Mouse (Mus musculus) MEL (cell line): ENCODE measurements around the gene Gpr146. TPM values are rescaled to one million over a fixed set of nuclear protein-coding genes. Genes with fewer than 3 reads are reported as not detected.
A peak's percentile ranks its signal among the peaks of the same experiment; 100 is the strongest.
"Not testable (repeated sequence)": the region's sequence is repeated elsewhere in the genome, so short reads cannot be mapped to it uniquely, and the experiment has no call there.

ENCODE experiments used
- DNase-seq: peaks from one replicate; pipeline ENCODE4 v3.0.0; 2011; ENCODE audit warnings: low read depth, low spot score
- H3K27ac ChIP-seq: 2 replicates; pipeline ENCODE4 v1.5.1; 2012; ENCODE audit warnings: low read depth, mild to moderate bottlenecking, control low read depth, low read length, moderate library complexity; ENCODE audit not compliant: control insufficient read depth
- H3K27me3 ChIP-seq, 2 experiments: fragments of 150-350 bp in 1 of 2; sonication (generic) in 1 of 2; 2 replicates each; pipeline ENCODE4 v1.6.1; 2012; ENCODE audit warnings: low read length in 2 of 2, mild to moderate bottlenecking in 2 of 2, improper control_type of control experiment in 1 of 2, moderate library complexity in 1 of 2; ENCODE audit not compliant: insufficient read depth in 2 of 2, control insufficient read depth in 1 of 2
- H3K36me3 ChIP-seq, 2 experiments: 2 replicates each; pipeline ENCODE4 v1.6.1; 2012 to 2014; ENCODE audit warnings: low read length in 2 of 2, improper control_type of control experiment in 1 of 2, inconsistent platforms in 1 of 2, mild to moderate bottlenecking in 1 of 2; ENCODE audit not compliant: insufficient read depth in 2 of 2, control insufficient read depth in 1 of 2
- H3K4me1 ChIP-seq, 2 experiments: fragments of 150-350 bp in 1 of 2; sonication (generic) in 1 of 2; 2 replicates each; pipeline ENCODE4 v1.6.1; 2012; ENCODE audit warnings: low read length in 2 of 2, improper control_type of control experiment in 1 of 2, mild to moderate bottlenecking in 1 of 2; ENCODE audit not compliant: insufficient read depth in 2 of 2, control insufficient read depth in 1 of 2
- H3K4me3 ChIP-seq, 2 experiments: fragments of 150-350 bp in 1 of 2; sonication (generic) in 1 of 2; 2 replicates each; pipeline ENCODE4 v1.5.1; 2012; ENCODE audit warnings: low read depth in 2 of 2, low read length in 2 of 2, mild to moderate bottlenecking in 2 of 2, moderate library complexity in 2 of 2, control low read depth in 1 of 2, improper control_type of control experiment in 1 of 2; ENCODE audit not compliant: control insufficient read depth in 1 of 2, insufficient read depth in 1 of 2
- H3K79me2 ChIP-seq: 2 replicates; pipeline ENCODE4 v1.6.1; 2012; ENCODE audit warnings: mild to moderate bottlenecking, low read length, moderate library complexity; ENCODE audit not compliant: control insufficient read depth, poor library complexity, insufficient read depth
- H3K9ac ChIP-seq: 2 replicates; pipeline ENCODE4 v1.6.1; 2012; ENCODE audit warnings: low read depth, mild to moderate bottlenecking, control low read depth, low read length, moderate library complexity; ENCODE audit not compliant: control insufficient read depth, poor library complexity, severe bottlenecking
- H3K9me3 ChIP-seq: fragments of 150-350 bp; sonication (generic); replicated peaks from 2 replicates; pipeline ENCODE4 v1.6.1; 2012; ENCODE audit warnings: mild to moderate bottlenecking, low read length, improper control_type of control experiment, moderate library complexity; ENCODE audit not compliant: insufficient read depth
- BHLHE40 ChIP-seq: IDR thresholded peaks from 2 replicates; pipeline ENCODE4 v1.6.1; 2012; ENCODE audit warnings: low read depth, mild to moderate bottlenecking, inconsistent platforms, low read length, improper control_type of control experiment, borderline replicate concordance
- CHD1 ChIP-seq: IDR thresholded peaks from 2 replicates; pipeline ENCODE4 v1.6.1; 2012; ENCODE audit warnings: low read depth, mild to moderate bottlenecking, inconsistent platforms, low read length, improper control_type of control experiment
- ELF1 ChIP-seq: IDR thresholded peaks from 2 replicates; pipeline ENCODE4 v1.6.1; 2014; ENCODE audit warnings: low read depth, mild to moderate bottlenecking, inconsistent platforms, low read length, improper control_type of control experiment, moderate library complexity
- EP300 ChIP-seq, 2 experiments: IDR thresholded peaks; 2 replicates each; pipeline ENCODE4 v1.6.1; 2011; ENCODE audit warnings: improper control_type of control experiment in 2 of 2, low read length in 2 of 2, low read depth in 1 of 2, mild to moderate bottlenecking in 1 of 2
- ETS1 ChIP-seq: IDR thresholded peaks from 2 replicates; pipeline ENCODE4 v1.6.1; 2012; ENCODE audit warnings: low read depth, mild to moderate bottlenecking, inconsistent platforms, low read length, improper control_type of control experiment, moderate library complexity
- GABPA ChIP-seq: IDR thresholded peaks from 2 replicates; pipeline ENCODE4 v1.6.1; 2012; ENCODE audit warnings: low read depth, mild to moderate bottlenecking, inconsistent platforms, low read length, improper control_type of control experiment, moderate library complexity
- GATA1 ChIP-seq: IDR thresholded peaks from 2 replicates; pipeline ENCODE4 v1.6.1; 2011; ENCODE audit warnings: low read depth, low read length, improper control_type of control experiment
- MAFK ChIP-seq: IDR thresholded peaks from 2 replicates; pipeline ENCODE4 v1.6.1; 2011; ENCODE audit warnings: low read depth, mild to moderate bottlenecking, low read length, improper control_type of control experiment, borderline replicate concordance
- MAX ChIP-seq: IDR thresholded peaks from 2 replicates; pipeline ENCODE4 v1.6.1; 2011; ENCODE audit warnings: low read length, improper control_type of control experiment
- MAZ ChIP-seq: IDR thresholded peaks from 2 replicates; pipeline ENCODE4 v1.6.1; 2012; ENCODE audit warnings: low read depth, mild to moderate bottlenecking, inconsistent platforms, low read length, improper control_type of control experiment
- MXI1 ChIP-seq: IDR thresholded peaks from 2 replicates; pipeline ENCODE4 v1.6.1; 2011; ENCODE audit warnings: mild to moderate bottlenecking, low read depth, low read length, improper control_type of control experiment
- MYB ChIP-seq: IDR thresholded peaks from 2 replicates; pipeline ENCODE4 v1.6.1; 2011; ENCODE audit warnings: mild to moderate bottlenecking, low read depth, low read length, improper control_type of control experiment
- MYC ChIP-seq: IDR thresholded peaks from 2 replicates; pipeline ENCODE4 v1.6.1; 2011; ENCODE audit warnings: low read depth, mild to moderate bottlenecking, low read length, improper control_type of control experiment, moderate library complexity
- NELFE ChIP-seq: IDR thresholded peaks from 2 replicates; pipeline ENCODE4 v1.6.1; 2011; ENCODE audit warnings: low read depth, low read length, improper control_type of control experiment
- NRF1 ChIP-seq: IDR thresholded peaks from 2 replicates; pipeline ENCODE4 v1.6.1; 2014; ENCODE audit warnings: low read depth, mild to moderate bottlenecking, inconsistent platforms, low read length, improper control_type of control experiment, moderate library complexity; ENCODE audit not compliant: poor library complexity, insufficient read depth, severe bottlenecking
- POLR2A ChIP-seq, 2 experiments: IDR thresholded peaks; 2 replicates each; pipeline ENCODE4 v1.6.1; 2011 to 2012; ENCODE audit warnings: low read length in 2 of 2, mild to moderate bottlenecking in 2 of 2, control low read depth in 1 of 2, improper control_type of control experiment in 1 of 2, low read depth in 1 of 2, moderate library complexity in 1 of 2; ENCODE audit not compliant: control insufficient read depth in 1 of 2, insufficient read depth in 1 of 2, poor library complexity in 1 of 2
- POLR2AphosphoS5 ChIP-seq: IDR thresholded peaks from 2 replicates; pipeline ENCODE4 v1.6.1; 2012; ENCODE audit warnings: low read depth, borderline replicate concordance, mild to moderate bottlenecking, inconsistent platforms, low read length, moderate library complexity, mixed read lengths
- RCOR1 ChIP-seq: IDR thresholded peaks from 2 replicates; pipeline ENCODE4 v1.6.1; 2012; ENCODE audit warnings: low read depth, mild to moderate bottlenecking, inconsistent platforms, low read length, improper control_type of control experiment
- SIN3A ChIP-seq: IDR thresholded peaks from 2 replicates; pipeline ENCODE4 v1.6.1; 2012; ENCODE audit warnings: low read length, improper control_type of control experiment, inconsistent platforms
- TAL1 ChIP-seq: IDR thresholded peaks from 2 replicates; pipeline ENCODE4 v1.6.1; 2012; ENCODE audit warnings: mild to moderate bottlenecking, inconsistent platforms, low read length, moderate library complexity, mixed read lengths
- TCF12 ChIP-seq: IDR thresholded peaks from 2 replicates; pipeline ENCODE4 v1.6.1; 2014; ENCODE audit warnings: low read depth, mild to moderate bottlenecking, inconsistent platforms, low read length, improper control_type of control experiment, moderate library complexity
- USF1 ChIP-seq: IDR thresholded peaks from 2 replicates; pipeline ENCODE4 v1.6.1; 2014; ENCODE audit warnings: low read depth, mild to moderate bottlenecking, inconsistent platforms, low read length, improper control_type of control experiment, moderate library complexity
- ZKSCAN1 ChIP-seq: IDR thresholded peaks from 2 replicates; pipeline ENCODE4 v1.6.1; 2012; ENCODE audit warnings: low read depth, mild to moderate bottlenecking, inconsistent platforms, low read length, improper control_type of control experiment, moderate library complexity
- ZMIZ1 ChIP-seq: IDR thresholded peaks from 2 replicates; pipeline ENCODE4 v1.6.1; 2012; ENCODE audit warnings: low read depth, mild to moderate bottlenecking, inconsistent platforms, low read length, improper control_type of control experiment, moderate library complexity
- polyA plus RNA-seq, 2 experiments: library from polyadenylated mRNA; stranded (reverse) in 1 of 2; unstranded in 1 of 2; fragments of >175 nt in 1 of 2; fragments of >200 nt in 1 of 2; gene quantifications; 2 replicates each; pipeline versions ENCODE4 v1.2.1 to v1.2.4; 2012; ENCODE audit warnings: low replicate concordance in 2 of 2, low read depth in 1 of 2; ENCODE audit not compliant: insufficient read length in 2 of 2, insufficient read depth in 1 of 2, missing spikeins in 1 of 2
- total RNA-seq: library from RNA; depleted of rRNA; stranded (reverse); fragments of 300-350 nt; gene quantifications from 2 replicates; pipeline ENCODE4 v1.2.3, GENCODE M21; 2012

The Gpr146 gene
- total and polyA plus RNA-seq, 3 experiments, result 0.92 to 4.5 TPM; not detected in 1

- Histone ChIP-seq H3K9ac (peak overlapping the region; percentile 51), H3K27me3 (no peaks in the 10 kb centered on the region), H3K9me3 (no peaks in the 10 kb centered on the region), H3K4me1 (peaks cover 24 to 38% of the 10 kb centered on the region in 2 experiments)
- TF ChIP-seq NRF1 (no peak), ZKSCAN1 (no peak), RCOR1 (peak; percentile 40; the same call in 1 of the 2 replicates), MAZ (peak; percentile 77), POLR2AphosphoS5 (no peak; the same call in 1 of the 2 replicates), TCF12 (peak; percentile 78), NELFE (peak; percentile 48; the same call in 1 of the 2 replicates), GABPA (no peak), CHD1 (no peak), ETS1 (peak; percentile 94), BHLHE40 (peak; percentile 60; the same call in 1 of the 2 replicates), POLR2A (IDR thresholded peaks at IDR 0.05; ENCODE audit: control insufficient read depth in 1 of 2, insufficient read depth in 1 of 2, low read depth in 1 of 2, low read length in 2 of 2, poor library complexity in 1 of 2) (peak in 1 of 2 experiments; percentile 55; a peak in 1 of 4 replicates), MYB (0 out of 2 replicates have a peak, but pooled peaks have one; percentile 16), USF1 (no peak), ZMIZ1 (0 out of 2 replicates have a peak, but pooled peaks have one; percentile 30), EP300 (IDR thresholded peaks at IDR 0.05; ENCODE audit: low read depth in 1 of 2, low read length in 2 of 2) (peak; percentile 41 to 74; a peak in 3 of 4 replicates), TAL1 (peak; percentile 81), MXI1 (peak; percentile 78), MYC (0 out of 2 replicates have a peak, but pooled peaks have one; percentile 33), ELF1 (0 out of 2 replicates have a peak, but pooled peaks have one; percentile 27), MAFK (no peak), GATA1 (0 out of 2 replicates have a peak, but pooled peaks have one; percentile 22), MAX (peak; percentile 41; the same call in 1 of the 2 replicates), SIN3A (peak; percentile 89)
- TF ChIP-seq, all 39 proteins: peak for 17
- peaks cover 0 to 31% of the 10 kb centered on the region in 2 experiments; a peak in 2 of 4 replicates for H3K36me3 ChIP-seq
- peak overlapping the region; percentile 91 for H3K27ac ChIP-seq
- H3K79me2 ChIP-seq, result peaks cover 5% of the 10 kb centered on the region
- DNase-seq, result peak; percentile 90
- H3K4me3 ChIP-seq, result peak overlapping the region; percentile 4 to 16; a peak in 1 of 4 replicates
Observed at GRCm38 (mm10) chr5:139389676-139390061, 12.2 kb downstream of the Gpr146 start.

DNA sequence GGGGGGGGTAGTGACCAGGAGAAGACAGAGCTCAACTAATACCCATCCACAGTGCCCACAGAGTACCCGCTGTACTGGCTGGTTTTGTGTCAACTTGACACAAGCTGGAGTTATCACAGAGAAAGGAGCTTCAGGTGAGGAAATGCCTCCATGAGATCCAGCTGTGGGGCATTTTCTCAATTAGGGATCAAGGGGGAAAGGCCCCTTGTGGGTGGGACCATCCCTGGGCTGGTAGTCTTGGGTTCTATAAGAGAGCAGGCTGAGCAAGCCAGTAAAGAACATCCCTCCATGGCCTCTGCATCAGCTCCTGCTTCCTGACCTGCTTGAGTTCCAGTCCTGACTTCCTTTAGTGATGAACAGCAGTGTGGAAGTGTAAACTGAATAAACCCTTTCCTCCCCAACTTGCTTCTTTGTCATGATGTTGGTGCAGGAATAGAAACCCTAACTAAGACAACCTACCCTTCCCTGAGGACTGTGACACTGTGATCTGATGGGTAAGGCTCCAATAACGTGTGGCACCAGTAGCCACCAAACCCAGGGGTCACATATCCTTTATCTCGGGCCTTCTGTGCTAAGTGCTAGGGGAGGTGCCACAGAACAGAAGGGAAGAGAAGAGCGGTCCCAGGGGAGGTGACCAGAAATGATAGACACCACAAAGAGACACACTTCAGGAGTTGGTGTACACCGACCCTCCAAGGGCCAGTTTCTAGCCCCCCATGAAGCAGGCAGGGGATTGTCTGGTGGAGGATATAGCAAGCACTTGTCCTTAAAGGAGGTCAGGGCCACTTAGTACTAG lies 13.0 kb downstream of the Gpr146 start:
- not testable (repeated sequence) for H3K27me3 ChIP-seq, H3K79me2 ChIP-seq, DNase-seq, H3K9me3 ChIP-seq, H3K4me3 ChIP-seq
- Histone ChIP-seq H3K36me3 (peaks cover 0 to 35% of the 10 kb centered on the region in 2 experiments; a peak in 2 of 4 replicates), H3K4me1 (peaks cover 27 to 42% of the 10 kb centered on the region in 2 experiments), H3K9ac (peak overlapping the region; percentile 26; the same call in 1 of the 2 replicates), H3K27ac (peak overlapping the region; percentile 91)
